Mouse (Mus musculus) olfactory bulb, adult 2 months (tissue): ENCODE measurements around the gene Cdca4.

Source experiments
- CTCF ChIP-seq: fragments of 200-500 bp; IDR thresholded peaks from 2 replicates; pipeline ENCODE4 v1.5.1; 2012; ENCODE audit warnings: low read depth, mild to moderate bottlenecking, low read length, moderate library complexity; ENCODE audit not compliant: insufficient read depth
- POLR2A ChIP-seq: fragments of 200-500 bp; IDR thresholded peaks from 2 replicates; pipeline ENCODE4 v1.6.1; 2012; ENCODE audit warnings: mild to moderate bottlenecking, low read depth, low read length, moderate library complexity; ENCODE audit not compliant: insufficient read depth

DNA sequence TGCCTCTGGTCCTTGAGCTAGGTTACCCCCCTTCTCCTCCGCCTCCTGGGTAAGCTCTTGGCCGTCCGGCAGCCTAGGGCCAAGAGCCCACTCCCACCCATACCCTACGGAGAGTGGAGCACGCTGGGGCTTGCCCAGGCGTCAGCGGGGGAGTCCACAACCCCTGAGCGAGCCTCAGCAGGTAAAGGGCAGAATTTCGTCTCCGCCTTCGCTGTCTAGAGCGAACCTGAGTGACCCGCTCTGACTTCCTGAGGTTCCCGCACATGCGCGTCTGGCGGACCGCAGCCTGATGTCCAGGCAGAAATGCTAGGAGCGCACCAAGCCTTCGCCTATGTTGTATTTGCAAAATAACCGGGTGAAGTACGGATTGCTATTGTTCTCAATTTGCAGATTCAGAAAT, 45.0 kb upstream of the Cdca4 start:
- TF ChIP-seq CTCF (no peak), POLR2A (no peak)
